In genomic region chr5:29737471-29737870, GRCm38 (mm10) we compare ENCODE assay signal across 10 mouse cellular contexts. TPM values are rescaled to one million over a fixed set of nuclear protein-coding genes. Genes with fewer than 3 reads are reported as not detected.
DNase-seq lines count a peak whose midpoint lies in the region; ATAC-seq and TF ChIP-seq lines count a peak whose summit lies in the region.
"Had no signal": no experiment of that assay in that cellular context is flagged by ENCODE, and none has a peak within 500 bp of the region (broad histone marks: within the 10 kb centered on the region; RNA-seq: fewer than 3 reads in every experiment).

No protein-coding gene starts in this region.

- no peak for TF ChIP-seq POLR2A in myocyte (IDR thresholded peaks at IDR 0.05; ENCODE audit: insufficient read length, low read depth)

- H3K4me3 ChIP-seq in layer of hippocampus, adult 2 months, result peak overlapping the region; percentile 89; the same call in 1 of the 2 replicates
- peak overlapping the region; percentile 99 for H3K4me3 ChIP-seq in embryonic facial prominence, embryonic 10.5 days
- H3K4me3 ChIP-seq in myocyte, result peak overlapping the region; percentile 98

- H3K36me3 ChIP-seq in embryonic facial prominence, embryonic 10.5 days (replicated peaks), result peaks cover 16% of the 10 kb centered on the region
- peaks cover 5% of the 10 kb centered on the region for H3K36me3 ChIP-seq in myocyte (ENCODE audit: control insufficient read depth, insufficient read depth)

- peaks cover 66% of the 10 kb centered on the region for H3K79me2 ChIP-seq in myocyte (ENCODE audit: control insufficient read depth, insufficient read depth)

- H3K27me3 ChIP-seq in embryonic facial prominence, embryonic 10.5 days (replicated peaks; ENCODE audit: low read depth, poor library complexity, severe bottlenecking), result no peaks in the 10 kb centered on the region
- H3K27me3 ChIP-seq in myocyte (ENCODE audit: control insufficient read depth, insufficient read depth, insufficient read length), result no peaks in the 10 kb centered on the region

- no peak for ATAC-seq in inflammation-experienced regulatory T-cells, adult 6 months

- no peak for TF ChIP-seq CTCF in layer of hippocampus, adult 2 months (conservative IDR thresholded peaks at IDR 0.05)

- WGBS in embryonic facial prominence, embryonic 10.5 days, result 90% methylated on average over 5 of the region's 5 CpGs

- DNase-seq in layer of hippocampus, adult 2 months (ENCODE audit: low spot score in 2 of 2), result no peak
- no peak for DNase-seq in layer of hippocampus, adult 8-10 months (ENCODE audit: low spot score in 2 of 2)
- DNase-seq in embryonic facial prominence, embryonic 10.5 days (ENCODE audit: low spot score), result no peak
- DNase-seq in induced T-regulatory cell, adult 2 months (ENCODE audit: low read depth), result peak; percentile 43
- no peak for DNase-seq in spleen, postnatal 4 days (ENCODE audit: low spot score in 2 of 2)
- DNase-seq in layer of hippocampus, adult 18-20 months (ENCODE audit: low spot score in 2 of 2), result no peak
- DNase-seq: adrenal gland, postnatal 25 days had no signal

- peaks cover 24% of the 10 kb centered on the region for H3K4me1 ChIP-seq in embryonic facial prominence, embryonic 10.5 days

- no peak overlapping the region for H3ac ChIP-seq in myocyte (ENCODE audit: control insufficient read depth, insufficient read length)

- H3K4me2 ChIP-seq in myocyte (ENCODE audit: low read depth), result peak overlapping the region; percentile 83

- no peaks in the 10 kb centered on the region for H3K9me3 ChIP-seq in embryonic facial prominence, embryonic 10.5 days

- H3K27ac ChIP-seq in layer of hippocampus, adult 2 months, result no peak overlapping the region
- no peak overlapping the region for H3K27ac ChIP-seq in embryonic facial prominence, embryonic 10.5 days (replicated peaks)

TF ChIP-seq in myocyte, 11 proteins besides CTCF, POLR2A, EP300 and RAD21:
- TF ChIP-seq SRF (IDR thresholded peaks at IDR 0.05; ENCODE audit: control insufficient read depth, insufficient read length, low read depth), result no peak
- TF ChIP-seq USF1 (IDR thresholded peaks at IDR 0.05; ENCODE audit: low read depth), result no peak
- no peak for TF ChIP-seq MYOG (IDR thresholded peaks at IDR 0.05; ENCODE audit: control insufficient read depth in 1 of 3, insufficient read depth in 1 of 3, insufficient read length in 2 of 3, low read depth in 2 of 3)
- no peak for TF ChIP-seq E2F4 (IDR thresholded peaks at IDR 0.05; ENCODE audit: insufficient read depth)
- no peak for TF ChIP-seq REST (IDR thresholded peaks at IDR 0.05; ENCODE audit: insufficient read depth, insufficient read length)
- no peak for TF ChIP-seq MAX (IDR thresholded peaks at IDR 0.05; ENCODE audit: low read depth)
- no peak for TF ChIP-seq MYOD1 (IDR thresholded peaks at IDR 0.05; ENCODE audit: control insufficient read depth in 1 of 3, insufficient read length in 2 of 3, low read depth in 2 of 3)
- no peak for TF ChIP-seq POLR2AphosphoS2 (IDR thresholded peaks at IDR 0.05; ENCODE audit: insufficient read length, low read depth)
- TF ChIP-seq TCF12 (IDR thresholded peaks at IDR 0.05; ENCODE audit: insufficient read depth, poor library complexity, severe bottlenecking), result no peak
- TF ChIP-seq TCF3 (IDR thresholded peaks at IDR 0.05; ENCODE audit: insufficient read length, low read depth), result no peak
- no peak for TF ChIP-seq CEBPB (IDR thresholded peaks at IDR 0.05; ENCODE audit: insufficient read depth, poor library complexity, severe bottlenecking)

RNA-seq across cellular contexts. Expression of gene Gm5129, which starts 1.7 kb away (rescaled TPM):
- total RNA-seq in layer of hippocampus, adult 2 months (2021), result not detected
- total RNA-seq in layer of hippocampus, adult 8-10 months (2022), result 1 to 10 TPM in 1 of 4 experiments, not detected in 3; 3.5 TPM
- not detected in 2 replicates for polyA plus RNA-seq in embryonic facial prominence, embryonic 10.5 days (2016; fragmentation: Nextera tagmentation; extraction: Ambion mirVana)
- polyA plus RNA-seq in myocyte (2012; fragmentation: generic; extraction: Trizol), result 0.40 TPM
- not detected for total RNA-seq in layer of hippocampus, adult 18-20 months (2021)
- polyA plus RNA-seq in inflammation-experienced regulatory T-cells, adult 6 months (2017; shearing (Covaris generic)), result not detected
- total RNA-seq: adrenal gland, postnatal 25 days; gastrocnemius, adult 8-10 months had no signal

RNA-seq across cellular contexts. Expression of gene Dnajb6, which starts 2.0 kb away (rescaled TPM):
- total RNA-seq in layer of hippocampus, adult 2 months (2021), result 100 to 1,000 TPM; 173 to 175 TPM
- 100 to 1,000 TPM; 154 to 175 (median 168) TPM for total RNA-seq in layer of hippocampus, adult 8-10 months (2022)
- polyA plus RNA-seq in embryonic facial prominence, embryonic 10.5 days (2016; fragmentation: Nextera tagmentation; extraction: Ambion mirVana), result 173 and 181 TPM in 2 replicates
- 75.2 TPM for polyA plus RNA-seq in myocyte (2012; fragmentation: generic; extraction: Trizol)
- 100 to 1,000 TPM; 164 to 167 TPM for total RNA-seq in layer of hippocampus, adult 18-20 months (2021)
- polyA plus RNA-seq in inflammation-experienced regulatory T-cells, adult 6 months (2017; shearing (Covaris generic)), result 100 to 1,000 TPM in 2 of 3 experiments, 10 to 100 TPM in 1; 97.7 to 163 (median 114) TPM
